Mouse (Mus musculus) MEL-GATA-1-ER (cell line): ENCODE results near the gene Chat.
"Not testable (repeated sequence)": the region's sequence is repeated elsewhere in the genome, so short reads cannot be mapped to it uniquely, and the experiment has no call there.

ENCODE experiments used
- DNase-seq: peaks from one replicate; pipeline ENCODE4 v3.0.0-alpha.2; 2012; ENCODE audit warnings: low read depth; ENCODE audit errors: extremely low read depth

The Chat gene

GRCm38 (mm10) chr14:32463211-32464040 is 2.4 kb downstream of the Chat start:
- DNase-seq: no peak

DNA sequence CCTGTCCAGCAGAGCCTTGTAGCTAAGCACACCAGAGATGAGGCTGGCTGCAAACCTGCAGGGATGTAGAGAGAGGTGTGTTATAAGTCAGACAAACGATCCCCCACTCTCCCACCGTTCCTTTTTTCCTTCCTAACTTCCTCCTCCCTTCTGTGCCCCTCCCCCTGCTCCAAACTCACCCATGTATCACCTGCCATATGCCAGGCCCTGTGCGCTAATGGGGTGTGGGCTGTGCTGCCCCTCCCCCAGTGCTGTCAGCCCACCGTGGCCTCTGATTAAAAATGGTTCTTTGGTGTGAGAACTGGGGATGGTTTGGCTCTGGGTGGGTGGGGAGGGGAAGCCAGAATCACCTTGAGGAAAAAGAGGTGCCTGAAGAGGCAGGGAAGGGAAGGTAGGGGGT is 13.2 kb downstream of the Chat start:
- no peak for DNase-seq

DNA sequence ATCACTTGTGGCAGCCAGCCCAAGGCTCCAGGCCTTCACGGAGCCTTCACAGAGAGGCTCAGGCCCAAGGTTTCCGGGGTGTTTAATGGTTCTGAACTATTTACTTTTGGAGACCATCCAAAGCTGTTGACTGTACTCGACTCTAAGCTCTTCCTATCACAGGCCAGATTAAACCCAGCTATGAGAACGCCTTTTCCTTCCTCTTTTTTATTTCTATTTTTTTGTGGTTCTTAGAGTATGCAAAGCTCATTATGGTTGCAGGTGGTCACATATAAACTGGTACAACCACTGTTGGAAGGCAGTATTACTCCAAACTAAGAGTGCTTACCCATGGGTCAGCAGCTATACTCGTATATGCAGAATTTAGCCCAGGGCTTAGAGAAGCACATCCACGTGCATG is 18.8 kb downstream of the Chat start:
- peak; percentile 71 for DNase-seq

DNA sequence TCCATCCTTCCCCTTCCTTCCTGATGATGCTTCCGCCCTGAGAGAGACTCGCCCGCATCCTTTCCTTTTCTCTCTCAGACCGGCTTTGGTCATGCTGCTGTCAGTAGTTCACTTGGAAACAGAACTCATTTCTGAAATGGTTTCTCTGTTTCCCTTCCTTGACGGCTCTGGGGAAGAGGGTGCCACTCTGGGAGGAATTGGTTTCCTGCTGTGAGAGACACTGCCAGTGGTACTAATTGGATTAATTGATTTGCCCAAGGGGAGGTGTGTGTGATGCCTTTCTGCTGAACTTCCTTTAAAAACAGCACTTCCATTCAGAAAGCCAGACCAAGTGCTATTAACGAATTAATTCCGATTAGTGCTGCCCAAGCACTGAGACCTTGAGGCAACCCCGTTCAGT is 22.3 kb downstream of the Chat start:
- no peak for DNase-seq

DNA sequence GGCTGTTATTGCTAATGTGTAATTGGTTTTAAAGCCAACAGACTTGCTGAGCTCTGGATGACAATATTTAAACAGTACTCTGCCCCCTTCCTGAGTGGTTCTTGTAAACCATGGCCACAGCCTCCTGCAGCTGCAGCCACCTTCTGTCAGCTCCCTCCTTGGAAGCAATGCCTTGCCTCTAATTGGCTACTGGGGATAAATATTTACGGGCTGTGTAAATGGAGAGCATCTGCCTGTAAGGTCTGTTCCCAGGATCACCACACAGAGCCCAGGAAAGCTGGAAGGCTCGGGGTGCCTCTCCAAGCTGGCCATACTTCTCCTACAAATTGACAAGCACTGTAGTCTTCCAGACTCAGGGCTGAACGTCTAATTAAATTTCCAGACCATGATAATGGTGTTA is 26.0 kb downstream of the Chat start:
- no peak for DNase-seq

DNA sequence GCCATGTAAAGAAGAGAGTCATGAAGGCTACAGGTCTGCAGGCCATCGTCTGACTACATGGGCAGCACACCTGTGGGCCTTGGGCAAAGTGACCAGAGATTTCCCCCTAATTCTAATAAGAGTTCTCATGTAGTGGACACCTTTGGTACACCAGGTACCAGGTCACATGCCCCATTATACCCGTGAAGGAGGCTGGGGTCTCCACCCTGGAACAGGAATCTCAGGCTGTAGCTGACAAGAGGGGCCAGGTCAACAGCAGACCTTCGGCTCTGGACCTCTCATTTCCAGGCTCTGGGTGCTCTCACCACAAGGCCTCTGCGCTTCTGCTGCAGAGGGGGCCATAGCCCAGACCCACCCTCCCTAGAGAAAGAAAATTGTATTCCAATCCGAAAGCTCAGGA is 26.5 kb downstream of the Chat start:
- DNase-seq: no peak

DNA sequence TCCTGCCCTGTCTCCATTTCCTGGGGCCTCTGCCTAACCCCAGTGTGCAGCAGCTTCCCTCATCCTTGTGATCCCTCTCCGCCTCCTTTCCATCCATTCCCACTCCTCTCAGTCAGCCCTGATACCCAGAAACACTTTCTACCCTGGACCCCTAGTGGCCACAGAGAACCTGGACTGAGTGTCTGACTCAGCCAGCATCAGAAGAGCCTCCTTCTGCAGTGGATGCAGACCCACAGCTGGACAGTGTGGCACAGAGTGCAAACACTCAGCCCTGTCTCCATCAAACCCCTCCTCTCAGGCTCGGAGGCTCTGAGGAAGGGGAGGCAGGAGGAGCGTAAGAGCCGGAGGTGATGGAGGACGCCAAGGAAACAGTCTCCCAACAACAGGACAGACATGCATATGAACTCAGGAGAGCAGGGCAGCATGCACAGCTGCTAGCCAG is 28.4 kb downstream of the Chat start:
- DNase-seq: no peak

GRCm38 (mm10) chr14:32429030-32429602 is 36.7 kb downstream of the Chat start:
- DNase-seq: no peak

DNA sequence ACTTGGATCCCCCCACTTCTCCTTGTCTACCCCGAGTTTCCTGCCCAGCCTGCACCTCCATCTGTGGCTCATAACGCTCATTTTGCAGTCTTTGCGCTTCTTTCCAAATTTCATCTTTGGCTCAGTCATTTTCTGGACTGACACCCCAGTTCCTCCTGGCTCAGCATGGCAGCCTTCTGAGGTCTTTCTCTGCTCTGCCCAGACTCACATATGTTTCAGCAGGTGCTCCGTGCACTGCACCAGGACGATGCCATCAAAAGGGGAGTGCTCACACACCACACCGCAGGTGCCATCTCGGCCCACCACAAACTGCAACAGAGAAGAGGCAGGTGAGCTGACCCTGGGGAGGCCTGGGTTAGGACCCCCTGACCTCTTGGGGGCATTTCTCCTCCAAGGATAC is 41.8 kb downstream of the Chat start:
- no peak for DNase-seq

- DNase-seq: no peak
Measured at GRCm38 (mm10) chr14:32418747-32419146, 47.0 kb downstream of the Chat start.

- DNase-seq: no peak
Measured at GRCm38 (mm10) chr14:32412075-32412474, 53.7 kb downstream of the Chat start.

- no peak for DNase-seq
Measured at GRCm38 (mm10) chr14:32410084-32410483, 55.7 kb downstream of the Chat start.

DNA sequence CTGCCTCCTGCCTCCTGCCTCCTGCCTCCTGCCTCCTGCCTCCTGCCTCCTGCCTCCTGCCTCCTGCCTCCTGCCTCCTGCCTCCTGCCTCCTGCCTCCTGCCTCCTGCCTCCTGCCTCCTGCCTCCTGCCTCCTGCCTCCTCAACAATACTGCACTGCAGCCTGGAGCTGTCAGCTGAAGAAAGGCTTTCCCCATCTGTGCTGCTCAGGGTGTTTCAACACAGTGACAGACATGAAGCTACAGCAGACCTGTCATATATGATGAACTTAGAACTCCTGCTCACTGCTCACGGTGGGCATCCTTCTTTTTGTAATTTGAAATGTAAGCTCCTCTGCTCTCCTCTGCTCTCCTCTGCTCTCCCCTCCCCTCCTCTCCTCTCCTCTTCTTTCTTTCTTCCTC is 60.4 kb downstream of the Chat start:
- DNase-seq: not testable (repeated sequence)

- DNase-seq: no peak
Measured at GRCm38 (mm10) chr14:32388196-32388595, 77.6 kb downstream of the Chat start, which contains the start of gene 1700024G13Rik. TSS of gene 1700024G13Rik (minus strand) at chr14:32388391.

GRCm38 (mm10) chr14:32381619-32382018 is 84.2 kb downstream of the Chat start:
- DNase-seq: no peak

- DNase-seq: no peak
Measured at GRCm38 (mm10) chr14:32381066-32381465, 84.7 kb downstream of the Chat start.

DNA sequence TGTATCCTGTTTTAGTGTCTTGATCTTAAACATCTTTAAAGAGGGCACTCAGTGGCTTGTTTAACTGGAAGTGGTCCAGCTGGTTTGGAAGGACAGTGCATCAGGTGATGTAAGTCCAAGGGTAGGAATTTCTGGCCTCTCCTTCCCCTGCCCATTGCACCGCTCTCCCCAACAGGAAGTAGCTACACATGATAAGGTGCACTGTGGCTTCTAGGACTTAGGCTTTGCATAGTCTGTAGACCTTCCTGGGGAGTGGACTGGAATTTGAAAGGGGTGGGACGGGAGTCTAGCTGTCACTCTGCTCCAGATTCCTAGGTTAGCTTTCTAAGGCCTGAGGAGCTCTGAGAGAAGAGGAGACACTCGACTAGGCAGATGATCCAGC is 85.7 kb downstream of the Chat start:
- no peak for DNase-seq

DNA sequence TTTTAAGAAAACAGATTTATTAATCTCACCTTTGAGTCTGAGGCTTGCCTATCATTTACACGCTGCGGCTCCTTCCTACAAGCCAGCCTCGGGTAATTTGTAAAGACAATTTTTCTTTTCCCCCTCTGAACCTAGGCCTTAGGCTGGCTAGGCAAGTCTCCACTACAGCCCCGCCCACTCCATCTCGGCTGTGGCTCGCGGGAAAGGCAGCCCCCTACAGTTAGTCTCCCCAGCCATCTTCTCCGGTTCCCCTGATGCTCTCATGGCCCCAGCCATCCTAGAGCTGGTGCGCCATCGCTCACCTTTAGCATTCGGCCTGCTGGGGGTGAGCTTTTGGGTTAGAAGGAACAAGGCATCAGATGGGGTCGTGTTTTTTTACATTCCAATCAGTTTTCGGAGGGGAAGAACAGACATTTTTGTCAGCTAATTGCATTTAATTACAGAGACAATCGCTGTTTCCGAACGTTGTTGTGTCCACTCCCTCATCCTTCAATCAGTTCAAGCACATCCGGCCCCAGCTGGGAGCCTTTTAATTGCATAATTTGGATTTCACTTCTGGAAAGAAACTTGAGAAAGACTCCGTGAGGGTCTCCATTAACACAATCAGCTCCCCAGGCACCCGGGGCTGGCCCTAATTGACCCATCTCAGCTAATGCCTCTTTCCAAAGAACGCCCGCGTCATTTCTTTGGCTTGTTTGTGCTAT is 86.2 kb downstream of the Chat start:
- DNase-seq: no peak

GRCm38 (mm10) chr14:32372510-32372909 is 93.3 kb downstream of the Chat start:
- DNase-seq: no peak

DNA sequence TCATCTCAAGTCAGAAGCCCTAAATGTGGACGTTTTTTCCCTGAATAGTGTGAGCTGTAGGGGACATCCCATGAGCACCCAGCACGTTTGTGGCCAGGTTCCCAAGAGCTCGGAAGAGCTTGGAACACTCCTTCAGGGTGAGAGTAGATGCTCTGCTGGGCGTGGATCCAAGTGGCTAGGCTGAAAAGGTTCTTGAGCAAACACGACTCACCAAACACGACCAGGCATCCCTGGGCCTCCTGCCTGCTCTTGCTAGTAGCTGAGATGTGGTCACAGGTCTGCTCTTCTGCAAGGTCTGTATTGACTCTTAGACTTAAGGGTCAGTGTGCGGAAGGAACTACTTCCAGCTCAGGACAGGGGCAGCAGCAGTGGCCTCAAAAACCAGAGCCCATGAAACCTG is 96.0 kb downstream of the Chat start:
- no peak for DNase-seq

DNA sequence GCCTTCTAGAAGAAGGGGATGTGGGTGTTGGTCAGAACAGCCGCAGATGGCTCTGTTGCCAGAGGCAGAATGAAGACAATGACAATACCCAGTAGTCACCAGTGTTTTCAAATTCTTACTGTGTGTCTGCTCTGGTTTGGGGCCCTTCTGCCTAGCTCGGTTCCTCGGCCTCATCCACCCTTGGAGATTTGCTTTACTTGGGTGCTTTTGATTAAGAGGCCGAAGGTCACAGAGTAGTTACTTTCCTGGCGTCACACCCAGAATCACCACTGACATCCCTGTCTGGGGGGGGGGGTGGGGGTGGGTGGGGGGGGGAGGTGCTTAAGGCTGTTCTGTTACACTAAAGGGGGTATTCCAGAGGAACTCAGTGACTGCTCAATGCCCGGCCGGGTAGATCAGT is 101.4 kb downstream of the Chat start:
- no peak for DNase-seq
